Mouse (Mus musculus) MEL (cell line): Measurements from ENCODE around the gene Gm10378.
"Not testable (repeated sequence)": the region's sequence is repeated elsewhere in the genome, so short reads cannot be mapped to it uniquely, and the experiment has no call there.

Experiments
- ELF1 ChIP-seq: IDR thresholded peaks from 2 replicates; pipeline ENCODE4 v1.6.1; 2014; ENCODE audit warnings: low read depth, mild to moderate bottlenecking, inconsistent platforms, low read length, improper control_type of control experiment, moderate library complexity
- JUND ChIP-seq: IDR thresholded peaks from 2 replicates; pipeline ENCODE4 v1.6.1; 2011; ENCODE audit warnings: low read depth, mild to moderate bottlenecking, improper control_type of control experiment, low read length
- MAZ ChIP-seq: IDR thresholded peaks from 2 replicates; pipeline ENCODE4 v1.6.1; 2012; ENCODE audit warnings: low read depth, mild to moderate bottlenecking, inconsistent platforms, low read length, improper control_type of control experiment
- POLR2AphosphoS5 ChIP-seq: IDR thresholded peaks from 2 replicates; pipeline ENCODE4 v1.6.1; 2012; ENCODE audit warnings: low read depth, borderline replicate concordance, mild to moderate bottlenecking, inconsistent platforms, low read length, moderate library complexity, mixed read lengths
- USF1 ChIP-seq: IDR thresholded peaks from 2 replicates; pipeline ENCODE4 v1.6.1; 2014; ENCODE audit warnings: low read depth, mild to moderate bottlenecking, inconsistent platforms, low read length, improper control_type of control experiment, moderate library complexity

DNA sequence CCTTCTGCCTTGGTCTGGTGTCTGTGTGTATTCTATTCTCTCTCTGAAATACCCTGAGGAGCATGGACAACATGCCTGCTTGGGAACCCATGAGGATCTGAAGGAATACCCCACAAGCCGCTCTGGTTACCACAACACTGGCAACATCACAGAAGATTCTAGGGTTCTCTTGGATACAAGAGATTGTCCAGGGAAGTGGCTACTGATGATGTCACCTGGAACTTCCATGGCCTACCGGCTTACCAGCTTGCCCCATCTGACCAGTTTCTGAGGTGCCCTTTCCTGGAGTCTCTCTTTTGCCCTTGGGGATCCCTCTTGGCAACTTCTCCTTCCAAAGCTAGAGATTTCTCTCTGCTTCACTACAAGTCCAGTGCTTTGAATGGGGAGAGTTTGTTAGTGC lies 13.9 kb upstream of the Gm10378 start, which contains the start of gene Gm3633:
- TF ChIP-seq POLR2AphosphoS5, ELF1, USF1, JUND, MAZ: not testable (repeated sequence)
